Mouse (Mus musculus) G1E-ER4 (cell line): Measurements from ENCODE around the gene Kpna6. TPM values are rescaled to one million over a fixed set of nuclear protein-coding genes. Genes with fewer than 3 reads are reported as not detected.

Experiments used
- GATA1 ChIP-seq: IDR thresholded peaks from one replicate; pipeline ENCODE4 v1.8.0; 2012; ENCODE audit warnings: low read length, inconsistent platforms
- polyA plus RNA-seq: library from polyadenylated mRNA; stranded (reverse); fragments of >175 nt; gene quantifications from 2 replicates; pipeline ENCODE4 v1.2.3, GENCODE M21; 2012

Kpna6 gene
- polyA plus RNA-seq, 1 experiment = 29.1 TPM

GRCm38 (mm10) chr4:129624281-129625028, 48.1 kb downstream of the Kpna6 start:
- TF ChIP-seq GATA1 = no peak

GRCm38 (mm10) chr4:129623681-129624091, 48.9 kb downstream of the Kpna6 start, which contains the start of gene Ccdc28b:
Gene Ccdc28b (minus strand): TSS chr4:129623947.
- no peak for TF ChIP-seq GATA1

GRCm38 (mm10) chr4:129622803-129623535, 49.6 kb downstream of the Kpna6 start:
- TF ChIP-seq GATA1 = no peak

- TF ChIP-seq GATA1 = no peak
Measured at GRCm38 (mm10) chr4:129622120-129622802, 50.3 kb downstream of the Kpna6 start.

- TF ChIP-seq GATA1 = no peak
Measured at GRCm38 (mm10) chr4:129621283-129621841, 51.2 kb downstream of the Kpna6 start.

- TF ChIP-seq GATA1 = no peak
Measured at GRCm38 (mm10) chr4:129620419-129621282, 51.9 kb downstream of the Kpna6 start.

- TF ChIP-seq GATA1 = no peak
Measured at GRCm38 (mm10) chr4:129618786-129619691, 53.5 kb downstream of the Kpna6 start, which contains the start of gene Iqcc. Gene Iqcc (minus strand): TSS chr4:129619099.

GRCm38 (mm10) chr4:129618031-129618430, 54.5 kb downstream of the Kpna6 start:
- no peak for TF ChIP-seq GATA1

- TF ChIP-seq GATA1 = no peak
Measured at GRCm38 (mm10) chr4:129617121-129617641, 55.4 kb downstream of the Kpna6 start.

GRCm38 (mm10) chr4:129616631-129617030, 55.9 kb downstream of the Kpna6 start:
- no peak for TF ChIP-seq GATA1

GRCm38 (mm10) chr4:129615801-129616290, 56.7 kb downstream of the Kpna6 start:
- TF ChIP-seq GATA1 = no peak

GRCm38 (mm10) chr4:129614093-129614492, 58.5 kb downstream of the Kpna6 start, which contains the start of gene Dcdc2b:
Gene Dcdc2b (minus strand): TSS chr4:129614257.
- TF ChIP-seq GATA1 = no peak

- no peak for TF ChIP-seq GATA1
Measured at GRCm38 (mm10) chr4:129610472-129610871, 62.1 kb downstream of the Kpna6 start.
